Mouse (Mus musculus) midbrain, embryonic 16.5 days (tissue): ENCODE results near the gene Mcu. TPM values are rescaled to one million over a fixed set of nuclear protein-coding genes. Genes with fewer than 3 reads are reported as not detected.

Experiments used
- ATAC-seq: fragments of 200-750 bp; cut with Nextera tagmentation; 2 replicates; pipeline ENCODE4 v1.8.0; 2017; ENCODE audit warnings: moderate TSS enrichment
- H3K27ac ChIP-seq: fragments of 300-500 bp; sonication (generic); 2 replicates; pipeline ENCODE4 v1.5.1; 2014; ENCODE audit warnings: mild to moderate bottlenecking, low read length, mixed read lengths
- H3K27me3 ChIP-seq: fragments of 300-500 bp; sonication (generic); 2 replicates; pipeline ENCODE4 v1.6.1; 2014; ENCODE audit warnings: low read depth, low read length, mixed read lengths; ENCODE audit not compliant: control insufficient read depth, insufficient read depth
- H3K36me3 ChIP-seq: fragments of 300-500 bp; sonication (generic); 2 replicates; pipeline ENCODE4 v1.6.1; 2014; ENCODE audit warnings: mild to moderate bottlenecking, low read length, moderate library complexity, mixed read lengths; ENCODE audit not compliant: control insufficient read depth, insufficient read depth
- H3K4me1 ChIP-seq: fragments of 300-500 bp; sonication (generic); 2 replicates; pipeline ENCODE4 v1.6.1; 2014; ENCODE audit warnings: mild to moderate bottlenecking, low read length, mixed read lengths; ENCODE audit not compliant: control insufficient read depth, insufficient read depth
- H3K4me2 ChIP-seq: fragments of 300-500 bp; sonication (generic); 2 replicates; pipeline ENCODE4 v1.6.1; 2014; ENCODE audit warnings: mild to moderate bottlenecking, low read length, mixed read lengths
- H3K4me3 ChIP-seq: fragments of 300-500 bp; sonication (generic); 2 replicates; pipeline ENCODE4 v1.5.1; 2014; ENCODE audit warnings: low read depth, mild to moderate bottlenecking, low read length, moderate library complexity, mixed read lengths
- H3K9ac ChIP-seq: fragments of 300-500 bp; sonication (generic); 2 replicates; pipeline ENCODE4 v1.6.1; 2014; ENCODE audit warnings: low read depth, low read length, mixed read lengths
- H3K9me3 ChIP-seq: fragments of 300-500 bp; sonication (generic); replicated peaks from 2 replicates; pipeline ENCODE4 v1.6.1; 2014; ENCODE audit warnings: mild to moderate bottlenecking, low read length, mixed read lengths; ENCODE audit not compliant: control insufficient read depth, poor library complexity, severe bottlenecking
- WGBS: fragments of 180-500 bp; shearing (Covaris S2); extraction: QIAGEN DNeasy Blood & Tissue Kit; methylation state at CpG from one replicate; pipeline ENCODE4 v1.1.7; 2014; 5-methylcytosine and 5-hydroxymethylcytosine counted together
- polyA plus RNA-seq: library from polyadenylated mRNA; unstranded; fragments of >200 nt; fragmentation: Nextera tagmentation; extraction: Ambion mirVana; gene quantifications from 2 replicates; pipeline ENCODE4 v1.2.1, GENCODE M21; 2015

The Mcu gene
- polyA plus RNA-seq, 1 experiment from 2014 or later = 36.4 TPM

- no peak for ATAC-seq
These were observed 122.4 kb downstream of the Mcu start for GRCm38 (mm10) chr10:59494044-59494443.

GRCm38 (mm10) chr10:59490920-59491319 is 125.6 kb downstream of the Mcu start:
- Histone ChIP-seq H3K4me1 (no peaks in the 10 kb centered on the region), H3K27me3 (no peaks in the 10 kb centered on the region), H3K9me3 (no peaks in the 10 kb centered on the region; the same call in 1 of the 2 replicates), H3K36me3 (no peaks in the 10 kb centered on the region), H3K9ac (no peak overlapping the region), H3K27ac (no peak overlapping the region), H3K4me3 (no peak overlapping the region), H3K4me2 (no peak overlapping the region)
- WGBS = 72% methylated on average over 8 of the region's 8 CpGs
- ATAC-seq = no peak

More at GRCm38 (mm10) chr10:59494044-59494443, 122.4 kb downstream of the Mcu start:
- Histone ChIP-seq H3K9ac (no peak overlapping the region), H3K4me3 (no peak overlapping the region), H3K27me3 (no peaks in the 10 kb centered on the region), H3K27ac (no peak overlapping the region), H3K36me3 (no peaks in the 10 kb centered on the region), H3K4me1 (no peaks in the 10 kb centered on the region), H3K4me2 (no peak overlapping the region), H3K9me3 (no peaks in the 10 kb centered on the region; the same call in 1 of the 2 replicates)
- WGBS = 82% methylated on average over 2 of the region's 2 CpGs

DNA sequence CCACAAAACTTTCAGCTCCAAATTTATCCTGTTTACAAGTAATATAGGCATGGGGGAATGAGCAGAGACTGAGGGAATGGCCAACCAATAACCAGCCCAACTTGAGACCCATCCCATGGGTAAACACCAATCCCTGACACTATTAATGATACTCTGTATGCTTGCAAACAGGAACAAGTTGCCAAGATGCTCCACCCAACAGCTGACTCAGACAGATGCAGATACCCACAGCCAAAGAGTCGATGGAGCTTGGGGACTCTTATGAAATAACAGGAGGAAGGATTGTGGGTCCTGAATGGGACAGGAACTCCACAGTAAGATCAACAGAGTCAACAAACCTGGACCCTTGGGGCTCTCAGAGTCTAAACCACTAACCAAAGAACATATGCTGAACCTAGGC is 127.1 kb downstream of the Mcu start:
- no peak overlapping the region for H3K4me3 ChIP-seq
- H3K9me3 ChIP-seq = no peaks in the 10 kb centered on the region; the same call in 1 of the 2 replicates
- no peaks in the 10 kb centered on the region for H3K27me3 ChIP-seq
- no peaks in the 10 kb centered on the region for H3K36me3 ChIP-seq
- no peak overlapping the region for H3K9ac ChIP-seq
- H3K27ac ChIP-seq = no peak overlapping the region
- H3K4me2 ChIP-seq = no peak overlapping the region
- H3K4me1 ChIP-seq = no peaks in the 10 kb centered on the region
- 92% methylated on average over 1 of the region's 1 CpGs for WGBS
- ATAC-seq = no peak

GRCm38 (mm10) chr10:59487351-59487750 is 129.1 kb downstream of the Mcu start:
- Histone ChIP-seq H3K9me3 (no peaks in the 10 kb centered on the region; the same call in 1 of the 2 replicates), H3K27ac (no peak overlapping the region), H3K9ac (no peak overlapping the region), H3K27me3 (no peaks in the 10 kb centered on the region), H3K4me1 (no peaks in the 10 kb centered on the region), H3K4me3 (no peak overlapping the region), H3K4me2 (no peak overlapping the region), H3K36me3 (no peaks in the 10 kb centered on the region)
- WGBS = 93% methylated on average over 2 of the region's 2 CpGs
- no peak for ATAC-seq

DNA sequence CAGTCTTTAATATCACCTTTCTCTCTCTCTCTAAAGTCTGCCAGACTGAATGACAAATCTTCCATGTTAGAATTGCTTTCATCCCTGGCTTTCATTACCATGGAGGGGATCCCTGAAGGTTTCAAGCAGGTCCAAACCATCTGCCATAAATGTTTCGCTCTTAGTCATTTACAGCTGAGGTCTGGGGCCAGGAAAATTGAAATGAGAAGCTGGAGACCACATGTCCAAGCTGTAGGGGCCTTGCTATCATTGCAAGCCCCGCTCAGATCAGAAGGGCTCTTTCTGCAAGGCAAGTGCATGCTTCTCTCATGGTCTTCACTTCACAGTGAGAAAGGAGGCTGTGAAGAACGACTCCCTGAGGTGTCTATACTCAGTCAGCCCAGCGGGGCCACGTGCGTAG is 132.2 kb downstream of the Mcu start:
- WGBS = 83% methylated on average over 6 of the region's 6 CpGs
- ATAC-seq = no peak
- no peaks in the 10 kb centered on the region; the same call in 1 of the 2 replicates for H3K9me3 ChIP-seq
- H3K36me3 ChIP-seq = no peaks in the 10 kb centered on the region
- no peaks in the 10 kb centered on the region for H3K27me3 ChIP-seq
- no peak overlapping the region for H3K9ac ChIP-seq
- H3K4me1 ChIP-seq = no peaks in the 10 kb centered on the region
- no peak overlapping the region for H3K27ac ChIP-seq
- no peak overlapping the region for H3K4me2 ChIP-seq
- H3K4me3 ChIP-seq = no peak overlapping the region

GRCm38 (mm10) chr10:59481381-59481780 is 135.1 kb downstream of the Mcu start:
- Histone ChIP-seq H3K27ac (no peak overlapping the region), H3K4me3 (no peak overlapping the region), H3K9me3 (0 out of 2 replicates have a peak, but pooled peaks cover 3% of the 10 kb centered on the region), H3K36me3 (no peaks in the 10 kb centered on the region), H3K27me3 (no peaks in the 10 kb centered on the region), H3K4me2 (no peak overlapping the region), H3K4me1 (no peaks in the 10 kb centered on the region), H3K9ac (no peak overlapping the region)
- no peak for ATAC-seq
- WGBS = 91% methylated on average over 5 of the region's 5 CpGs

- Histone ChIP-seq H3K4me3 (no peak overlapping the region), H3K27ac (no peak overlapping the region), H3K36me3 (no peaks in the 10 kb centered on the region), H3K4me2 (no peak overlapping the region), H3K27me3 (no peaks in the 10 kb centered on the region), H3K4me1 (peaks cover 5% of the 10 kb centered on the region; the same call in 1 of the 2 replicates), H3K9ac (no peak overlapping the region), H3K9me3 (no peaks in the 10 kb centered on the region)
- WGBS = 82% methylated on average over 5 of the region's 5 CpGs
- no peak for ATAC-seq
These were observed 146.0 kb downstream of the Mcu start for GRCm38 (mm10) chr10:59470451-59470850.

DNA sequence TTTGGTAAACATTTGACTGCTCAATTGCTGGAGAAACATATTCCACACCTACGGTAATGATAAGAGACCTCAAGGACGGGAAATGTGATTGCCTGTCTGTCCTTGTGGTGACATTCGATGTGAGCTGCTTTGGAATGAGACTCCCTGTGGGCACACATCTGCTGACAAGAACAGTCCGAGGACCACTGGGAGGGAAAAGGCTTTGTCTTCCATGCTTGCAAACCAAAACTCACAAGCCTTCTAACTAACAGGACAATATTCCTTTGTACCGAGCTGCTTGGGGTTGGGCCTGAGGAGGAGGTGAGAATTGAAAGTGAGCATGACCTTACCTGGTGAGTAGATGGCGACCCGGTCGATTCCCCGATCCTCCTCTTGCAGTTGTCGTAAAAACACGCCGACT is 149.2 kb downstream of the Mcu start:
- H3K9ac ChIP-seq = no peak overlapping the region
- no peak for ATAC-seq

DNA sequence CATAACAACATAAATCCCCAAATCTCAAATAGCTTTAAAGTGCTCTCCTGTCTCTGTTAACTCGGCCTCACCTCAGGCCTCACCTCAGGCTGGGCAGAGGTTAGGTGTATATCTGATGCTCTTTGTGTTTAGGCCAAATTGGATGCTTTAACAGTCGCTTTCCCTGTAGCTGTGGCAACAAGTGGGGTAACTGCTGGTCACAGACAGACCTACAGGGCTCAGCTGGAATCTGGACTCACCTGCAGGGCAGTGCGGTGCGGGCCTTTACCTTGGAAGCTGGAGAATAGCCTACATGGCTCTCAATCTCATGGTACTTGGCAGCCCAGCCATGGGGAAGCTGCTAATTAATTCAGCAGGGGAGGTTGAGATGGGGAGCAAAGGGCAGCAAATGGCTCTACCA is 149.9 kb downstream of the Mcu start:
- ATAC-seq = no peak
- Histone ChIP-seq H3K4me2 (no peak overlapping the region), H3K9me3 (no peaks in the 10 kb centered on the region), H3K4me1 (no peaks in the 10 kb centered on the region), H3K9ac (no peak overlapping the region), H3K27me3 (no peaks in the 10 kb centered on the region), H3K36me3 (no peaks in the 10 kb centered on the region), H3K27ac (no peak overlapping the region), H3K4me3 (no peak overlapping the region)
- WGBS = 77% methylated on average over 4 of the region's 4 CpGs

More for the DNA sequence above, 149.2 kb downstream of the Mcu start:
- no peak overlapping the region for H3K27ac ChIP-seq
- 83% methylated on average over 12 of the region's 12 CpGs for WGBS
- H3K4me3 ChIP-seq = no peak overlapping the region
- no peaks in the 10 kb centered on the region for H3K36me3 ChIP-seq
- H3K27me3 ChIP-seq = no peaks in the 10 kb centered on the region
- H3K4me2 ChIP-seq = no peak overlapping the region
- H3K4me1 ChIP-seq = peaks cover 5% of the 10 kb centered on the region; the same call in 1 of the 2 replicates
- H3K9me3 ChIP-seq = no peaks in the 10 kb centered on the region
